Comparison of ENCODE assay signal across 22 mouse cellular contexts in genomic region chr8:117604101-117604500, GRCm38 (mm10).
DNase-seq lines count a peak whose midpoint lies in the region; ATAC-seq and TF ChIP-seq lines count a peak whose summit lies in the region.
"Had no signal": no experiment of that assay in that cellular context is flagged by ENCODE, and none has a peak within 500 bp of the region (broad histone marks: within the 10 kb centered on the region; RNA-seq: fewer than 3 reads in every experiment).

No protein-coding gene starts in this region.

- no peaks in the 10 kb centered on the region for H3K4me1 ChIP-seq in forebrain, postnatal 0 days (ENCODE audit: insufficient read depth)
- H3K4me1 ChIP-seq in forebrain, embryonic 13.5 days, result no peaks in the 10 kb centered on the region
- no peaks in the 10 kb centered on the region for H3K4me1 ChIP-seq in midbrain, embryonic 14.5 days (ENCODE audit: control insufficient read depth, insufficient read depth, low read length)
- no peaks in the 10 kb centered on the region for H3K4me1 ChIP-seq in midbrain, embryonic 16.5 days (ENCODE audit: control insufficient read depth, insufficient read depth, low read length)
- H3K4me1 ChIP-seq: embryonic facial prominence, embryonic 13.5 days; forebrain, embryonic 12.5 days; hindbrain, embryonic 12.5 days had no signal

- no peak for ATAC-seq in cerebellum, adult (ENCODE audit: insufficient number of reproducible peaks, low FRiP score, low TSS enrichment)
- no peak for ATAC-seq in forebrain, postnatal 0 days
- no peak for ATAC-seq in forebrain, embryonic 13.5 days
- no peak for ATAC-seq in midbrain, embryonic 14.5 days (ENCODE audit: low FRiP score, low TSS enrichment)
- no peak for ATAC-seq in midbrain, embryonic 16.5 days
- no peak for ATAC-seq in granulocyte monocyte progenitor cell, adult 5-6 weeks (replicated peaks; ENCODE audit: poor library complexity, severe bottlenecking)
- ATAC-seq: CD4-positive, CD25-positive, alpha-beta regulatory T cell, adult 4 months; hindbrain, embryonic 16.5 days had no signal

- no peaks in the 10 kb centered on the region for H3K9me3 ChIP-seq in forebrain, postnatal 0 days (ENCODE audit: low read length)
- H3K9me3 ChIP-seq in forebrain, embryonic 13.5 days (replicated peaks), result no peaks in the 10 kb centered on the region
- no peaks in the 10 kb centered on the region for H3K9me3 ChIP-seq in midbrain, embryonic 14.5 days (ENCODE audit: control insufficient read depth, low read length)
- H3K9me3 ChIP-seq in midbrain, embryonic 16.5 days (replicated peaks; ENCODE audit: control insufficient read depth, low read length, poor library complexity, severe bottlenecking), result no peaks in the 10 kb centered on the region
- H3K9me3 ChIP-seq: embryonic facial prominence, embryonic 13.5 days; hindbrain, embryonic 12.5 days had no signal

- no peak for TF ChIP-seq CTCF in forebrain, postnatal 0 days (IDR thresholded peaks at IDR 0.05; ENCODE audit: low read depth)

- H3K27ac ChIP-seq in forebrain, postnatal 0 days (ENCODE audit: low read depth, low read length), result no peak overlapping the region
- no peak overlapping the region for H3K27ac ChIP-seq in forebrain, embryonic 13.5 days
- H3K27ac ChIP-seq in midbrain, embryonic 14.5 days (replicated peaks; ENCODE audit: low read depth, low read length), result no peak overlapping the region
- H3K27ac ChIP-seq in midbrain, embryonic 16.5 days (ENCODE audit: low read length), result no peak overlapping the region
- H3K27ac ChIP-seq: embryonic facial prominence, embryonic 13.5 days; forebrain, embryonic 12.5 days; gastrocnemius, adult 2 months; heart, embryonic 13.5 days; hindbrain, embryonic 12.5 days had no signal

- no peaks in the 10 kb centered on the region for H3K36me3 ChIP-seq in forebrain, postnatal 0 days (ENCODE audit: insufficient read depth)
- H3K36me3 ChIP-seq in forebrain, embryonic 13.5 days (ENCODE audit: poor library complexity, severe bottlenecking), result no peaks in the 10 kb centered on the region
- no peaks in the 10 kb centered on the region for H3K36me3 ChIP-seq in midbrain, embryonic 14.5 days (ENCODE audit: control insufficient read depth, insufficient read depth, low read length)
- H3K36me3 ChIP-seq in midbrain, embryonic 16.5 days (ENCODE audit: control insufficient read depth, insufficient read depth, low read length), result no peaks in the 10 kb centered on the region
- H3K36me3 ChIP-seq: embryonic facial prominence, embryonic 13.5 days; forebrain, embryonic 12.5 days; G1E; hindbrain, embryonic 12.5 days had no signal

- no peak overlapping the region for H3K4me3 ChIP-seq in forebrain, postnatal 0 days (ENCODE audit: low read depth, low read length)
- no peak overlapping the region for H3K4me3 ChIP-seq in forebrain, embryonic 13.5 days
- no peak overlapping the region for H3K4me3 ChIP-seq in midbrain, embryonic 14.5 days (replicated peaks; ENCODE audit: low read depth, low read length)
- no peak overlapping the region for H3K4me3 ChIP-seq in midbrain, embryonic 16.5 days (ENCODE audit: low read depth, low read length)
- H3K4me3 ChIP-seq: embryonic facial prominence, embryonic 13.5 days; forebrain, embryonic 12.5 days; gastrocnemius, adult 2 months; heart, embryonic 13.5 days; hindbrain, embryonic 12.5 days had no signal

- 78% methylated on average over 12 of the region's 12 CpGs for WGBS in forebrain, postnatal 0 days
- 89% methylated on average over 12 of the region's 12 CpGs for WGBS in forebrain, embryonic 13.5 days
- 71% methylated on average over 12 of the region's 12 CpGs for WGBS in midbrain, embryonic 14.5 days
- WGBS in midbrain, embryonic 16.5 days, result 65% methylated on average over 12 of the region's 12 CpGs

- no peak overlapping the region for H3K9ac ChIP-seq in forebrain, postnatal 0 days
- no peak overlapping the region for H3K9ac ChIP-seq in forebrain, embryonic 13.5 days
- H3K9ac ChIP-seq in midbrain, embryonic 14.5 days (replicated peaks; ENCODE audit: low read length), result no peak overlapping the region
- H3K9ac ChIP-seq in midbrain, embryonic 16.5 days (ENCODE audit: low read depth, low read length), result no peak overlapping the region
- H3K9ac ChIP-seq: embryonic facial prominence, embryonic 13.5 days; forebrain, embryonic 12.5 days; heart, embryonic 13.5 days; hindbrain, embryonic 12.5 days had no signal

- DNase-seq in cerebellum, adult 18-20 months, result peak; percentile 5 to 13
- DNase-seq in forebrain, postnatal 0 days, result peak; percentile 3
- DNase-seq in midbrain, embryonic 14.5 days, result peak; percentile 53
- DNase-seq: adrenal gland, adult 8-10 months; adrenal gland, postnatal 36 days; B cell, adult 2 months; gastrocnemius, adult 2 months; gastrocnemius, postnatal 25 days; heart, adult 11 months; heart, postnatal 36 days; kidney, adult 11 months had no signal

- no peak overlapping the region for H3K4me2 ChIP-seq in forebrain, postnatal 0 days (ENCODE audit: low read depth)
- H3K4me2 ChIP-seq in forebrain, embryonic 13.5 days, result no peak overlapping the region
- H3K4me2 ChIP-seq in midbrain, embryonic 14.5 days (ENCODE audit: low read length), result no peak overlapping the region
- no peak overlapping the region for H3K4me2 ChIP-seq in midbrain, embryonic 16.5 days (ENCODE audit: low read length)
- H3K4me2 ChIP-seq: embryonic facial prominence, embryonic 13.5 days; forebrain, embryonic 12.5 days; heart, embryonic 13.5 days; hindbrain, embryonic 12.5 days had no signal

- H3K27me3 ChIP-seq in forebrain, postnatal 0 days (ENCODE audit: insufficient read depth, low read length), result no peaks in the 10 kb centered on the region
- H3K27me3 ChIP-seq in forebrain, embryonic 13.5 days, result no peaks in the 10 kb centered on the region
- H3K27me3 ChIP-seq in midbrain, embryonic 14.5 days (ENCODE audit: control insufficient read depth, insufficient read depth, low read length), result no peaks in the 10 kb centered on the region
- no peaks in the 10 kb centered on the region for H3K27me3 ChIP-seq in midbrain, embryonic 16.5 days (ENCODE audit: control insufficient read depth, insufficient read depth, low read depth, low read length)
- H3K27me3 ChIP-seq: embryonic facial prominence, embryonic 13.5 days; forebrain, embryonic 12.5 days; heart, embryonic 13.5 days; hindbrain, embryonic 12.5 days had no signal

Comparison
In these comparisons a context has a peak if more than half of its experiments do, and no peak if none do; other contexts are left out.
1. DNase-seq: peak in every context shown above with its lines; median percentile 53 in midbrain, embryonic 14.5 days; 9 in cerebellum, adult 18-20 months; 3 in forebrain, postnatal 0 days.